Mouse (Mus musculus): ENCODE results near the gene Syt7. TPM values are rescaled to one million over a fixed set of nuclear protein-coding genes. Genes with fewer than 3 reads are reported as not detected.

Syt7 gene
- polyA plus RNA-seq, 1 experiment from 2014 or later = 3.2 TPM

- H3K27ac ChIP-seq (ENCODE audit: low read depth, low read length) = no peak overlapping the region
- 66% methylated on average over 8 of the region's 8 CpGs for WGBS
- H3K9me3 ChIP-seq (ENCODE audit: control insufficient read depth, low read length) = no peaks in the 10 kb centered on the region
- ATAC-seq (replicated peaks; ENCODE audit: low FRiP score) (no peak), DNase-seq (ENCODE audit: low spot score) (peak; percentile 44)
- H3K4me2 ChIP-seq (ENCODE audit: low read depth, low read length, severe bottlenecking) = no peak overlapping the region
- H3K4me3 ChIP-seq (ENCODE audit: low read depth, low read length) = no peak overlapping the region
- no peaks in the 10 kb centered on the region for H3K4me1 ChIP-seq (replicated peaks; ENCODE audit: control insufficient read depth, insufficient read depth, low read length)
- H3K9ac ChIP-seq (ENCODE audit: low read length) = no peak overlapping the region
- H3K27me3 ChIP-seq (ENCODE audit: control insufficient read depth, insufficient read depth, low read length) = no peaks in the 10 kb centered on the region
- peaks cover 5% of the 10 kb centered on the region; the same call in 1 of the 2 replicates for H3K36me3 ChIP-seq (ENCODE audit: control insufficient read depth, insufficient read depth, low read length)
These were observed 108.7 kb downstream of the Syt7 start for GRCm38 (mm10) chr19:10497512-10498160.

DNA sequence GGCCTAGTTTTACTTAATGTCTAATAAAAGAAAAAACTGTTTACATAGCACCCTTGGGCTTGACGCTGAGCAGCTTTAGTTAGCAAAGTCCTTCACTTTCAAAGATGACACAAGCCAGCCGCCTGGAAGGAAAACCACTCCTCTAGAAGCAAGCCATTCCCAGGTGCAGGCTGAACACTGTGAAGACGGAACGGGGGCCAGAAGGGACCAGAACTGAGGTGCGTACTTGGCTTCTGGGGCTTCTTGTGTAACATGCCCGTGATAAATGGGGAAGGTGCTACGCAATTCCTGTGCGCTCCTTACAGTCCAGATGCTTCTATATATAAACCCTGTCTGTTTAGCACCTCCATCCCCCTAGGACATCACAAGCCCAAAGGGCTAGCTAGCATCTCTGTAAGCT lies 111.7 kb downstream of the Syt7 start:
- DNase-seq (ENCODE audit: low spot score) = peak; percentile 38
- H3K4me2 ChIP-seq (ENCODE audit: low read depth, low read length, severe bottlenecking) = no peak overlapping the region
- 91% methylated on average over 8 of the region's 8 CpGs for WGBS
- no peak overlapping the region for H3K27ac ChIP-seq (ENCODE audit: low read depth, low read length)
- no peaks in the 10 kb centered on the region for H3K9me3 ChIP-seq (ENCODE audit: control insufficient read depth, low read length)
- no peak overlapping the region for H3K4me3 ChIP-seq (ENCODE audit: low read depth, low read length)
- H3K9ac ChIP-seq (ENCODE audit: low read length) = no peak overlapping the region
- peaks cover 5% of the 10 kb centered on the region; the same call in 1 of the 2 replicates for H3K36me3 ChIP-seq (ENCODE audit: control insufficient read depth, insufficient read depth, low read length)
- H3K4me1 ChIP-seq (replicated peaks; ENCODE audit: control insufficient read depth, insufficient read depth, low read length) = no peaks in the 10 kb centered on the region
- no peaks in the 10 kb centered on the region for H3K27me3 ChIP-seq (ENCODE audit: control insufficient read depth, insufficient read depth, low read length)
- no peak for ATAC-seq (replicated peaks; ENCODE audit: low FRiP score)

DNA sequence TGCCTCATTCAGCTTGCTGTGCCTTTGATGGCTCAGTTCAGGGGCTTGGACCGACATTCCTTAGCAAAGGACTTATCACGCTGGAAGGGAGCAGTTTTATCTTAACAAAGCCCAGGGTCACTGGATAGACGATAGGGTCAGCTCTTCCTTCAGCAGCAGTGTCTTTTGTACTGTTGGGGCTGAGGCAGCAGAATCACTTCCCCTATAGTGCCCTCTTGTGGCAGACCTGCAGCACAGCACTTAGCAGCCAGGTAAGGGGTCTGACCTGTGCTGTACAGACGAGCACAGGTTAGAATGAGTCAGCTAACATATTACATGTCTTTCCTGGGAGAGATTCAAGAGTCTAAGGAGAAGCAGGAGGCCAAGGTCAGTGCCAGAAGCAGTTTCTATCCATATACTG lies 113.7 kb downstream of the Syt7 start:
- no peak overlapping the region for H3K4me2 ChIP-seq (ENCODE audit: low read depth, low read length, severe bottlenecking)
- no peaks in the 10 kb centered on the region for H3K9me3 ChIP-seq (ENCODE audit: control insufficient read depth, low read length)
- peak; percentile 64 for DNase-seq (ENCODE audit: low spot score)
- no peak overlapping the region for H3K9ac ChIP-seq (ENCODE audit: low read length)
- peak; percentile 39; the same call in 1 of the 2 replicates for ATAC-seq (replicated peaks; ENCODE audit: low FRiP score)
- 7% methylated on average over 4 of the region's 4 CpGs for WGBS
- H3K27ac ChIP-seq (ENCODE audit: low read depth, low read length) = no peak overlapping the region
- H3K4me3 ChIP-seq (ENCODE audit: low read depth, low read length) = no peak overlapping the region
- no peaks in the 10 kb centered on the region for H3K27me3 ChIP-seq (ENCODE audit: control insufficient read depth, insufficient read depth, low read length)
- H3K4me1 ChIP-seq (replicated peaks; ENCODE audit: control insufficient read depth, insufficient read depth, low read length) = no peaks in the 10 kb centered on the region
- H3K36me3 ChIP-seq (ENCODE audit: control insufficient read depth, insufficient read depth, low read length) = peaks cover 5% of the 10 kb centered on the region; the same call in 1 of the 2 replicates

Other genes with a start within 250 kb of the Syt7 start
- gene Fads1, start 206.2 kb upstream of the Syt7 start, polyA plus RNA-seq (2014; fragmentation: Nextera tagmentation; extraction: Ambion mirVana) = 192 and 196 TPM in 2 replicates
- 320 and 330 TPM in 2 replicates for gene Tmem258, start 185.1 kb upstream of the Syt7 start, polyA plus RNA-seq (2014; fragmentation: Nextera tagmentation; extraction: Ambion mirVana)
- 151 TPM in 2 replicates for gene Fen1, start 184.9 kb upstream of the Syt7 start, polyA plus RNA-seq (2014; fragmentation: Nextera tagmentation; extraction: Ambion mirVana)
- gene Myrf, start 148.3 kb upstream of the Syt7 start, polyA plus RNA-seq (2014; fragmentation: Nextera tagmentation; extraction: Ambion mirVana) = 1.8 and 2.1 TPM in 2 replicates
- gene Dagla, start 84.2 kb upstream of the Syt7 start, polyA plus RNA-seq (2014; fragmentation: Nextera tagmentation; extraction: Ambion mirVana) = 1.9 and 2.5 TPM in 2 replicates
- 0.33 and 0.71 TPM in 2 replicates for gene Lrrc10b, start 68.4 kb downstream of the Syt7 start, polyA plus RNA-seq (2014; fragmentation: Nextera tagmentation; extraction: Ambion mirVana)
- 0.41 and 0.64 TPM in 2 replicates for gene Ppp1r32, start 93.8 kb downstream of the Syt7 start, polyA plus RNA-seq (2014; fragmentation: Nextera tagmentation; extraction: Ambion mirVana)
- gene Cpsf7, start 136.2 kb downstream of the Syt7 start, polyA plus RNA-seq (2014; fragmentation: Nextera tagmentation; extraction: Ambion mirVana) = 78.4 and 82.1 TPM in 2 replicates
- gene Sdhaf2, start 137.1 kb downstream of the Syt7 start, polyA plus RNA-seq (2014; fragmentation: Nextera tagmentation; extraction: Ambion mirVana) = 57.1 and 60.9 TPM in 2 replicates
- 61.3 and 61.4 TPM in 2 replicates for gene Tmem216, start 167.1 kb downstream of the Syt7 start, polyA plus RNA-seq (2014; fragmentation: Nextera tagmentation; extraction: Ambion mirVana)
- 16.6 and 18.3 TPM in 2 replicates for gene Cyb561a3, start 188.1 kb downstream of the Syt7 start, polyA plus RNA-seq (2014; fragmentation: Nextera tagmentation; extraction: Ambion mirVana)
- 60.2 and 65.8 TPM in 2 replicates for gene Tmem138, start 188.3 kb downstream of the Syt7 start, polyA plus RNA-seq (2014; fragmentation: Nextera tagmentation; extraction: Ambion mirVana)
- gene Ddb1, start 216.2 kb downstream of the Syt7 start, polyA plus RNA-seq (2014; fragmentation: Nextera tagmentation; extraction: Ambion mirVana) = 392 and 442 TPM in 2 replicates
- gene Tkfc, start 216.6 kb downstream of the Syt7 start, polyA plus RNA-seq (2014; fragmentation: Nextera tagmentation; extraction: Ambion mirVana) = 26.1 and 29.7 TPM in 2 replicates
- gene Vwce, start 245.1 kb downstream of the Syt7 start, polyA plus RNA-seq (2014; fragmentation: Nextera tagmentation; extraction: Ambion mirVana) = 0.47 and 0.49 TPM in 2 replicates